Mouse (Mus musculus): ENCODE measurements around the gene Dhrs2.

Gene Dhrs2

DNA sequence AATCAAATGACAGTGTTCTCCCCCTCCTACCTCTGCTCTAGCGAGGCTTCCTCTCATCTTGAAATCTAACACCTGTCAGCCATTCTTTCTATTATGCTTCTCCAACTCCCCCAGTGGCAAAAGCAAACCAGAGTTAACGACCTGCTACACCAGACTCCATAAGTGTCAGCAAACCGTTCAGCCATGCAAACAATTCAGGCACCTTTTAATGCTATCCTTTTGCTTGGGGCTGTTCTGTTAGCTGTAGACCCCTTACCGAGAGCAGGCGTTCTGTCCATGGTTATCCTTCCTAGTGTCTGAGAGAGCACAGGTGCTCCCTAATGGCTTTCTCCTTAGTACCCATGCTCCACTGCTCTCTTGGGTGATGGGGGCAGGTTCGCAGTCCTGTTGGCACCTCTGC lies 25.4 kb downstream of the Dhrs2 start:
- in situ Hi-C loops (cut with MboI; ENCODE audit: low sequenced_read_pairs), result no loop called here

DNA sequence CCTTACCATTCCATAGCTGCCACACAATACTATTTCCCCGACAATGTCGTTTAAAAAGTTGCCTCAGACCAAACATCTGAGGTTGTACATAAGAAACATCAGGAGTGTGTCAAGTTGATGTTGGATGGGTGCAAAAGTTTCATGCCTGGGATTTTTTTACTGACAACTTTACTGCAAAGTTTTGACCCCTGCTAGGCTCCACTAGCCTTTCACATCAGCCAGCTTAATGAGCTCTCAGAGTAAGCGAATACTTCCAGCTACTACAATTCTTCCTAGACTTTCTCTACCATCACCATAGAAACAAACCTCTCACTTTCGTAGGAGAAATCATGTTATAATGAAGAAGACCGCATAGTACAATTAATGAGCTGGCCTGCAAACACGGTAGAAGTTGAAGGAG lies 26.5 kb downstream of the Dhrs2 start:
- in situ Hi-C loops (cut with MboI; ENCODE audit: low sequenced_read_pairs), result no loop called here

DNA sequence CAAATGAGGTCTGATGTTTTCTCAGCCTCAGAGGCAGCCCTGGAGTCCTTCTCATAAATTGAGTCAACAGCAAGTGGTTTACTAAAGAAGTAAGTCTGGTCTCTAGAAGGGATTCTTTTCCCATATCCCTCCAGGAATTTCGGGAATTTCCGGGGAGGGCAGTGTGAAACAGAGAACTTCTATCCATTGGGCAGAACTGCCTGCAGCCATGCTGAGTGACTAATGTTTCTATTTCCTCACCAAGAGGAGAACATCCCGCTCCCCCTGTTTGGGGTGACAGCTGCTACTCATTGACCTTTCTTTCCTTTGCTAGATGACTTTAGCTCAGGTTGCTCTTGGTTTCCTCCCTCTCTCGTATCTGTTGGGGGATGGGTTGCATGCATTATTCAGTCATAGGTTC lies 31.8 kb downstream of the Dhrs2 start:
- in situ Hi-C loops (cut with MboI; ENCODE audit: low sequenced_read_pairs), result no loop called here

DNA sequence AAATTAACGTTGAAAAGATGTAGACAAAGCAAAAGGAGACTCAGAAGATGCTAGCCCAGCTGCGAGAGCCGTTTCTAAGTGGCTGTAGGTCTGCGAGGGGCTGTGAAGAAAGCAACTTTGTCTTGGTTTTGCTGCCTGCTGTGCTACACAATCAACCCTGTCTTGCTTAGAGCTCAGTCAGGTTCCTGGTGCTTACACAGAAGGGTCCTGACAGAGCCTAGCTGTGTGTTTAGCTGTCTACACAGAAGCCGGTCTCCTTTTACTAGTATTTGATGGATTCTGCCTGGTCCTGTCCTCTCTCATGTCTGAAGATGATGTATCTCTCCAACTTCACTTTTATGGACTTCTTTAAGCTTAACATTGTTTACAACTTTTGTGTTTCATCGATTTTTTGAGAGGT lies 33.6 kb downstream of the Dhrs2 start:
- in situ Hi-C loops (cut with MboI; ENCODE audit: low sequenced_read_pairs), result no loop called here

DNA sequence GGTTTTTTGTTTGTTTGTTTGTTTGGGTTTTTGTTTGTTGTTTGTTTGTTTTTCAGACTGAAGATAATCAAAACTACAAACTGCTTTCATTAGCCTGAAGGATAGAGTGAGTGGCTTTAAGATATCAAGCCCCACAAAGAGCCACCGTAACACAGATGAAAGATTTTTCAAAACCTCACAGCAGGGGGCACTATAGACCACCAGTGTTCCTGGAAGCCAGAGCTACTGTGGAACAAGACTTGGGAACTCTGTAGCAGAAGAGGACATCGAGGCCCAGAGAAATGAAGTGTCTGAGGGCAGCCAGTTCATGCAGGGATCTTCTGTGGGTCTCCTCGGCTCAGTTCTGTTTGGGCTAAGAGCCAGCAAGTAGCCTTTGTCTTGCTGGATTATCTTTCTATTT lies 49.4 kb downstream of the Dhrs2 start:
- in situ Hi-C loops (cut with MboI; ENCODE audit: low sequenced_read_pairs), result no loop called here

DNA sequence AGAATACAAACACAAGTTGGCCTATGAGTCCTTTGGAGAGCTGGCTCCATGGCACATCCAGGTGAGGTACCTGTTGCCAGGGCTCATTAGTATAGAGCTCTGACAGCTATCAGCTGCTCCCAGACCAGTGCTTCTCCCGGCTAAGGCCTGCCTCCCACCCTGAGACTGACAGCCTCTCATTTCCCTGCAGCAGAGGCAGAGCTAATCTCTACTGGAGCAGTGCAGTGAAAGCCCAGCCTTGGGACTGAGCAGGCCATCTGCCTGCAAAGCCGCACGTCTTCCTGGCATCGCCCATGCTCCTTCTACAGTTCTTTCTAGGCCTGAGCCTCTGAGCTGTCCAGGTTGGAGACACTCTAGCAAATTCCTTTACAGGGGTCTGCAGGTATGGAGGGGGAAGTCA lies 51.2 kb downstream of the Dhrs2 start:
- in situ Hi-C loops (cut with MboI; ENCODE audit: low sequenced_read_pairs), result no loop called here

DNA sequence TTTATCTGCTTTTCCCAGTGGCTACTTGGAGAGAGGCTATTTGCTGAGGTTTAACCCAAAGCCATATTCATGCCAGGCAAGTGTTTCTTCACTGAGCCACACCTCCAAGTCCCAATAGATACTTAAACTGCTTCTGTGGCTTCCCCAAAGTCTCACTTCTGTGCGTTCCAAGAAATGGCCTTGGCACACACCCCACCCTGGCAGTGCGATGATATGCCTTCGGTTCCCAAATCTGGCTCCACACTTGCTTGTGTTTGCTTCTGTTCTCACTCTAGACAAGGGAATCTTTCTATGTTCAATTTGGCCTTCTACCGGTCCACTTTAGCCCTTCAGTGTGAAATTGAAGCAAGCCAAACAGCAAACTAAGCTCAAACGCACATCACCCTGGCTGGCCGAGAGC lies 53.0 kb downstream of the Dhrs2 start:
- in situ Hi-C loops (cut with MboI; ENCODE audit: low sequenced_read_pairs), result no loop called here

DNA sequence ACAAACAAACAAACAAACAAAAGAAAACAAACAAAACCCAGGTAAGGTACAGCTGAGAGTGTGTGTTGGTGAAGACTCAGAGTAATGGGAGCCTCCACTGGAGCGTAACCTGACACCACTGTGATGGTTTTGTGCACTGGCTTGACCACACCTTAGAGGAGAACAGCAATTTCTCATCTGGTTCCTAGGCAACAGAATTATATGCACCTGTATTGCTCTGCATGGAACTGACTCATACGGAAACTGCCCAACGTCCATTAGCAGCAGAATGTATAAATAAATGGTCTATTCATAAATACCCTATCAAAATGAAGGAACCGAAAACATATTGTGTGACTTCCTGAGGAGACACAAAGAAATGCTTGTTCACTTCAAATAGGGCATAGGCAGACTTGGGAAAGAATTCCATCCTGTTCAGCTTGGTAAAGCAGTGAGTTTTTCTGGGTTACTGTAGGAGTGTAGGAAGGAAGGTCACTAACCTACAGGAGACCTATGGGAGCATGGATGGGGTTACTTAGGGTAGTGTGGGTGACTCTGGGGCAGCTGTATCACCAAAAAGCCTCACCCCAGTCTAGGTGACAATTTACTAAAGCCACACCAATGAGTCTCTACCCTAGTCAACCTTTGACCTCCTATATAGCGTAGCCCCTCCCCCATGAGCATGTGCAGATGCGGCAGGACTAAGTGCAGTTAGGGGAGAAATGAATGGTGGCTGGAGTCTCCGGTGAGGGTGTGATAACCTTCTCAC lies 57.7 kb downstream of the Dhrs2 start:
- in situ Hi-C loops (cut with MboI; ENCODE audit: low sequenced_read_pairs), result no loop called here
